Mouse (Mus musculus) G1E (cell line): ENCODE results near the gene Tomm22.

Source experiments
- CTCF ChIP-seq: IDR thresholded peaks from 2 replicates; pipeline ENCODE4 v1.5.1; 2012; ENCODE audit warnings: low read depth, low read length, inconsistent platforms, mixed read lengths
- GATA1 ChIP-seq: IDR thresholded peaks from 2 replicates; pipeline ENCODE4 v1.6.1; 2012; ENCODE audit warnings: borderline replicate concordance, low read length, inconsistent platforms, mixed read lengths
- POLR2AphosphoS5 ChIP-seq: IDR thresholded peaks from 2 replicates; pipeline ENCODE4 v1.6.1; 2012; ENCODE audit warnings: low read depth, low read length, inconsistent platforms; ENCODE audit not compliant: insufficient replicate concordance
- TAL1 ChIP-seq: conservative IDR thresholded peaks from 2 replicates; pipeline ENCODE4 v1.6.1; 2012; ENCODE audit warnings: low read depth, low read length, inconsistent platforms, mixed read lengths

- TF ChIP-seq CTCF (no peak), POLR2AphosphoS5 (no peak), GATA1 (no peak), TAL1 (no peak)
Observed at GRCm38 (mm10) chr15:79681973-79682372, 11.3 kb downstream of the Tomm22 start.
